Mouse (Mus musculus): Measurements from ENCODE around the gene Sytl3. TPM values are rescaled to one million over a fixed set of nuclear protein-coding genes. Genes with fewer than 3 reads are reported as not detected.

The Sytl3 gene
- polyA plus RNA-seq, 1 experiment: 0.45 TPM

DNA sequence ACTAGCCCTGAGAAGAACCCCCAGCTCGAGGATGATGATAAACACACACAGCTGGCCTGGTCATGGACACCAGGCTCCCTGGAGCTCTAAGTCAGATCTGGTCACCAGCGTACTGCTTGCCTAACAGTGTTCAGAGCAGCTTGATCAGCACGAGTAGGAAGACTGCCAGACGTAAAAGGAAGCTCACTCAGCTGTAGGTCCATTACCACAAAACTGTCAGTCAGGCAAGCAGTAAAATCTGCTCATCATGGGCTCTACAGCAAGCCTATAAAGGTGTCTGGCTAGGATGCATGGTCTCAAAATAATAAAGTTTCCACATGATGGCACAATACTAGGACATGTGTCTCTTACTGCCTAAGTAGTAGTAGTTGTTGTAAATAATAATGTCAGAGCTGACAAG, 110.7 kb downstream of the Sytl3 start:
- H3K27ac ChIP-seq (ENCODE audit: insufficient read depth, low read length): no peak overlapping the region
- TF ChIP-seq POLR2A (IDR thresholded peaks at IDR 0.05; ENCODE audit: insufficient read depth, low read length) (no peak), EP300 (IDR thresholded peaks at IDR 0.05; ENCODE audit: insufficient read depth, low read depth, low read length) (no peak), CTCF (IDR thresholded peaks at IDR 0.05; ENCODE audit: low read depth, low read length) (no peak)
- H3K4me1 ChIP-seq (ENCODE audit: control insufficient read depth, insufficient read depth, low read length): peaks cover 25% of the 10 kb centered on the region

GRCm38 (mm10) chr17:6771661-6772489, 113.0 kb downstream of the Sytl3 start:
- Histone ChIP-seq H3K4me1 (ENCODE audit: control insufficient read depth, insufficient read depth, low read length) (peaks cover 18% of the 10 kb centered on the region), H3K9ac (ENCODE audit: low read depth, poor library complexity, severe bottlenecking) (0 out of 2 replicates have a peak overlapping the region, but pooled peaks have one; percentile 24), H3K27ac (ENCODE audit: insufficient read depth, low read length) (peak overlapping the region; percentile 10; the same call in 1 of the 2 replicates), H3K27me3 (ENCODE audit: control insufficient read depth, insufficient read depth, low read length, poor library complexity, severe bottlenecking) (no peaks in the 10 kb centered on the region), H3K36me3 (ENCODE audit: control insufficient read depth, insufficient read depth, low read length, poor library complexity, severe bottlenecking) (peaks cover 3% of the 10 kb centered on the region; the same call in 1 of the 2 replicates), H3K9me3 (replicated peaks; ENCODE audit: control insufficient read depth, insufficient read depth, low read length, poor library complexity, severe bottlenecking) (no peaks in the 10 kb centered on the region), H3K4me3 (ENCODE audit: low read depth, low read length) (no peak overlapping the region)
- no peak for TF ChIP-seq POLR2A (IDR thresholded peaks at IDR 0.05; ENCODE audit: insufficient read depth, low read length)
- no peak for TF ChIP-seq EP300 (IDR thresholded peaks at IDR 0.05; ENCODE audit: insufficient read depth, low read depth, low read length)
- no peak for TF ChIP-seq CTCF (IDR thresholded peaks at IDR 0.05; ENCODE audit: low read depth, low read length)

More for the DNA sequence above, 110.7 kb downstream of the Sytl3 start:
- H3K9me3 ChIP-seq (replicated peaks; ENCODE audit: control insufficient read depth, insufficient read depth, low read length, poor library complexity, severe bottlenecking): no peaks in the 10 kb centered on the region
- H3K27me3 ChIP-seq (ENCODE audit: control insufficient read depth, insufficient read depth, low read length, poor library complexity, severe bottlenecking): no peaks in the 10 kb centered on the region
- H3K9ac ChIP-seq (ENCODE audit: low read depth, poor library complexity, severe bottlenecking): no peak overlapping the region
- H3K36me3 ChIP-seq (ENCODE audit: control insufficient read depth, insufficient read depth, low read length, poor library complexity, severe bottlenecking): peaks cover 3% of the 10 kb centered on the region; the same call in 1 of the 2 replicates
- H3K4me3 ChIP-seq (ENCODE audit: low read depth, low read length): no peak overlapping the region

- peak overlapping the region; percentile 10; the same call in 1 of the 2 replicates for H3K27ac ChIP-seq (ENCODE audit: insufficient read depth, low read length)
- H3K4me1 ChIP-seq (ENCODE audit: control insufficient read depth, insufficient read depth, low read length): peaks cover 18% of the 10 kb centered on the region
These were observed 113.5 kb downstream of the Sytl3 start for GRCm38 (mm10) chr17:6772490-6772773.

GRCm38 (mm10) chr17:6773249-6773966, 114.5 kb downstream of the Sytl3 start:
- no peaks in the 10 kb centered on the region for H3K9me3 ChIP-seq (replicated peaks; ENCODE audit: control insufficient read depth, insufficient read depth, low read length, poor library complexity, severe bottlenecking)
- peaks cover 3% of the 10 kb centered on the region; the same call in 1 of the 2 replicates for H3K36me3 ChIP-seq (ENCODE audit: control insufficient read depth, insufficient read depth, low read length, poor library complexity, severe bottlenecking)
- no peak overlapping the region for H3K4me3 ChIP-seq (ENCODE audit: low read depth, low read length)
- no peak overlapping the region for H3K9ac ChIP-seq (ENCODE audit: low read depth, poor library complexity, severe bottlenecking)
- H3K4me1 ChIP-seq (ENCODE audit: control insufficient read depth, insufficient read depth, low read length): peaks cover 18% of the 10 kb centered on the region
- no peak for TF ChIP-seq POLR2A (IDR thresholded peaks at IDR 0.05; ENCODE audit: insufficient read depth, low read length)
- TF ChIP-seq CTCF (IDR thresholded peaks at IDR 0.05; ENCODE audit: low read depth, low read length): no peak
- no peak for TF ChIP-seq EP300 (IDR thresholded peaks at IDR 0.05; ENCODE audit: insufficient read depth, low read depth, low read length)
- H3K27ac ChIP-seq (ENCODE audit: insufficient read depth, low read length): no peak overlapping the region
- no peaks in the 10 kb centered on the region for H3K27me3 ChIP-seq (ENCODE audit: control insufficient read depth, insufficient read depth, low read length, poor library complexity, severe bottlenecking)

More at GRCm38 (mm10) chr17:6772490-6772773, 113.5 kb downstream of the Sytl3 start:
- Histone ChIP-seq H3K27me3 (ENCODE audit: control insufficient read depth, insufficient read depth, low read length, poor library complexity, severe bottlenecking) (no peaks in the 10 kb centered on the region), H3K9ac (ENCODE audit: low read depth, poor library complexity, severe bottlenecking) (0 out of 2 replicates have a peak overlapping the region, but pooled peaks have one; percentile 24), H3K4me3 (ENCODE audit: low read depth, low read length) (no peak overlapping the region), H3K9me3 (replicated peaks; ENCODE audit: control insufficient read depth, insufficient read depth, low read length, poor library complexity, severe bottlenecking) (no peaks in the 10 kb centered on the region), H3K36me3 (ENCODE audit: control insufficient read depth, insufficient read depth, low read length, poor library complexity, severe bottlenecking) (peaks cover 3% of the 10 kb centered on the region; the same call in 1 of the 2 replicates)
- TF ChIP-seq CTCF (IDR thresholded peaks at IDR 0.05; ENCODE audit: low read depth, low read length) (no peak), EP300 (IDR thresholded peaks at IDR 0.05; ENCODE audit: insufficient read depth, low read depth, low read length) (no peak), POLR2A (IDR thresholded peaks at IDR 0.05; ENCODE audit: insufficient read depth, low read length) (no peak)

DNA sequence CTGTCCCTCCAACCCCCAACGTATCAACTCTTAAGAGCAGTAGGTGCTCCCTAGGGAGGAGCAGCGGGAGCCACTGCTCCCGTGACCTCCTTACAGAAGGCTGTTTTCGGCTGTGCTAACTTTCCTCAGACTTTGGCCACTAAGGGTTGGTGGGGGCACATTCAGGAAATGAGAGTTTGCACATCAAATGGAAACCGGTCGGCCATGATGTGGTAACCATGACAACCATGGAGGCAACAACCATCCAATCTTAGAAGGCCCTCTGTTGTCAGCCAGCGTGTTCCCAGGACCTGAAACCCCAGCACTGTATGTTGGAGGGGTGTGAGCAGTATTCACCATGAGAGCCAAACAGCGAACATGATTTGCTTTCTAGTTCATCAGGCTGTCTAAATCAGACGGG, 116.3 kb downstream of the Sytl3 start:
- no peaks in the 10 kb centered on the region for H3K27me3 ChIP-seq (ENCODE audit: control insufficient read depth, insufficient read depth, low read length, poor library complexity, severe bottlenecking)
- no peak overlapping the region for H3K4me3 ChIP-seq (ENCODE audit: low read depth, low read length)
- no peak overlapping the region for H3K27ac ChIP-seq (ENCODE audit: insufficient read depth, low read length)
- TF ChIP-seq EP300 (IDR thresholded peaks at IDR 0.05; ENCODE audit: insufficient read depth, low read depth, low read length) (no peak), CTCF (IDR thresholded peaks at IDR 0.05; ENCODE audit: low read depth, low read length) (no peak), POLR2A (IDR thresholded peaks at IDR 0.05; ENCODE audit: insufficient read depth, low read length) (no peak)
- peaks cover 13% of the 10 kb centered on the region for H3K4me1 ChIP-seq (ENCODE audit: control insufficient read depth, insufficient read depth, low read length)
- no peak overlapping the region for H3K9ac ChIP-seq (ENCODE audit: low read depth, poor library complexity, severe bottlenecking)
- no peaks in the 10 kb centered on the region for H3K9me3 ChIP-seq (replicated peaks; ENCODE audit: control insufficient read depth, insufficient read depth, low read length, poor library complexity, severe bottlenecking)
- no peaks in the 10 kb centered on the region for H3K36me3 ChIP-seq (ENCODE audit: control insufficient read depth, insufficient read depth, low read length, poor library complexity, severe bottlenecking)

Measured in ES-Bruce4 (cell line).